Comparison of ENCODE assay signal across 7 mouse cellular contexts in genomic region chrX:61709302-61710033, GRCm38 (mm10). TPM values are rescaled to one million over a fixed set of nuclear protein-coding genes. Genes with fewer than 3 reads are reported as not detected.
DNase-seq lines count a peak whose midpoint lies in the region; ATAC-seq and TF ChIP-seq lines count a peak whose summit lies in the region.

Ldoc1 (plus strand) TSS chrX:61709497.

- WGBS in embryonic facial prominence, embryonic 12.5 days, result 39% methylated on average over 34 of the region's 34 CpGs
- WGBS in limb, embryonic 14.5 days, result 39% methylated on average over 34 of the region's 34 CpGs

- no peaks in the 10 kb centered on the region for H3K27me3 ChIP-seq in embryonic facial prominence, embryonic 12.5 days
- no peaks in the 10 kb centered on the region for H3K27me3 ChIP-seq in limb, embryonic 14.5 days (ENCODE audit: control insufficient read depth, insufficient read depth, low read length)

- H3K4me2 ChIP-seq in embryonic facial prominence, embryonic 12.5 days (replicated peaks), result peak within 1 kb of the TSS; percentile 58
- peak within 1 kb of the TSS; percentile 49 for H3K4me2 ChIP-seq in limb, embryonic 14.5 days (replicated peaks; ENCODE audit: low read depth, low read length, severe bottlenecking)

- H3K27ac ChIP-seq in embryonic facial prominence, embryonic 12.5 days, result no peak within 1 kb of the TSS
- no peak within 1 kb of the TSS for H3K27ac ChIP-seq in limb, embryonic 14.5 days (replicated peaks; ENCODE audit: low read depth, low read length)

- TF ChIP-seq POLR2A in limb, embryonic 14.5 days (IDR thresholded peaks at IDR 0.05; ENCODE audit: borderline replicate concordance, extremely low read depth, insufficient read depth, insufficient read length), result no peak

- peak within 1 kb of the TSS; percentile 33 for H3K4me3 ChIP-seq in embryonic facial prominence, embryonic 12.5 days
- peak within 1 kb of the TSS; percentile 25 for H3K4me3 ChIP-seq in limb, embryonic 14.5 days (replicated peaks; ENCODE audit: low read length)

- no peak within 1 kb of the TSS for H3K9ac ChIP-seq in embryonic facial prominence, embryonic 12.5 days
- no peak within 1 kb of the TSS for H3K9ac ChIP-seq in limb, embryonic 14.5 days (ENCODE audit: low read depth, low read length, severe bottlenecking)

- no peaks in the 10 kb centered on the region for H3K36me3 ChIP-seq in embryonic facial prominence, embryonic 12.5 days
- H3K36me3 ChIP-seq in limb, embryonic 14.5 days (ENCODE audit: control insufficient read depth, insufficient read depth, low read length), result no peaks in the 10 kb centered on the region

- ATAC-seq in embryonic facial prominence, embryonic 12.5 days (ENCODE audit: insufficient number of reproducible peaks, insufficient read depth, low FRiP score, low TSS enrichment), result no peak
- ATAC-seq in limb, embryonic 14.5 days (ENCODE audit: low FRiP score, low read depth), result peak; percentile 23; the same call in 1 of the 2 replicates

- no peaks in the 10 kb centered on the region for H3K4me1 ChIP-seq in embryonic facial prominence, embryonic 12.5 days
- no peaks in the 10 kb centered on the region for H3K4me1 ChIP-seq in limb, embryonic 14.5 days (ENCODE audit: control insufficient read depth, insufficient read depth, low read length)

- DNase-seq in right cerebral cortex, postnatal 4 days, result peak; percentile 5
- DNase-seq in right cerebral cortex, adult 18-20 months, result no peak
- no peak for DNase-seq in limb, embryonic 14.5 days (ENCODE audit: low spot score)
- DNase-seq in adrenal gland, postnatal 4 days (ENCODE audit: low spot score in 2 of 2), result no peak
- DNase-seq in ovary, postnatal 14 days (ENCODE audit: low spot score), result no peak
- DNase-seq in kidney, adult 8-10 months, result no peak

- no peaks in the 10 kb centered on the region for H3K9me3 ChIP-seq in embryonic facial prominence, embryonic 12.5 days
- no peaks in the 10 kb centered on the region for H3K9me3 ChIP-seq in limb, embryonic 14.5 days (ENCODE audit: control insufficient read depth, low read length)

RNA-seq across cellular contexts. Expression of gene Ldoc1, which starts in this region (rescaled TPM):
- 0.50 and 1.5 TPM in 2 replicates for polyA plus RNA-seq in embryonic facial prominence, embryonic 12.5 days (2016; fragmentation: Nextera tagmentation; extraction: Ambion mirVana)
- polyA plus RNA-seq in limb, embryonic 14.5 days (2012; rRNA removed), result 0.72 and 0.82 TPM in 2 replicates
- 0.91 and 1.1 TPM in 2 replicates for polyA plus RNA-seq in limb, embryonic 14.5 days (2014; fragmentation: Nextera tagmentation; extraction: Ambion mirVana)
- 1 to 10 TPM; 5.5 to 6.1 TPM for total RNA-seq in adrenal gland, postnatal 4 days (2021)
